Mouse (Mus musculus): ENCODE measurements around the gene Gm30191. TPM values are rescaled to one million over a fixed set of nuclear protein-coding genes. Genes with fewer than 3 reads are reported as not detected.
A peak's percentile ranks its signal among the peaks of the same experiment; 100 is the strongest.

Gene Gm30191
- total and polyA plus RNA-seq, 2 experiments from 2014 or later, result not detected

GRCm38 (mm10) chr4:134238279-134238651 is 8.5 kb upstream of the Gm30191 start, which contains the start of gene Cnksr1:
TSS of gene Cnksr1 (minus strand) at chr4:134238399.
- peak; percentile 59 for ATAC-seq (ENCODE audit: insufficient read depth, low read depth)

DNA sequence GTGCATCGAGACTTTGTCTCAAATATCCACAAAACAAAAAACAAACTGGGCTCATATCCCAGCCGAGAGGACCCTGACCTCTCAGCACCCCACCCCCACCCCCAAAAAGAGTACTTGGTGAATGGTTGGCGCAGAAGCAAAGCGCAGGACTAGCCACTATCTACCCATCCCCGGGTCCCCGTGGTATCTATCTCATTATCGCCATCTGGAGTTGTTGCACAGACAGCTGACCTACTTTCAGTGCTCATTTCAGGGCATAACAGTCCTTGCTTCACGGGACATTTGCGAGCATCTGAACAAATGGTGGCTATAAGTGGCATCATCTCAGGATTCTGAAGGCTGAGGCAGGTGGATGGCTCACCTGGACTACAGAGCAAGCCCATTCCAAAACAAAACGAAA is 8.0 kb upstream of the Gm30191 start:
- Histone ChIP-seq H3K4me1 (ENCODE audit: control insufficient read depth, insufficient read depth) (peaks cover 16% of the 10 kb centered on the region), H3K27ac (ENCODE audit: low read depth) (no peak overlapping the region), H3K4me2 (ENCODE audit: low read depth, low read length) (peak overlapping the region; percentile 69), H3K27me3 (ENCODE audit: control insufficient read depth, insufficient read depth, low read length) (no peaks in the 10 kb centered on the region), H3K36me3 (replicated peaks; ENCODE audit: control insufficient read depth, insufficient read depth, low read length) (no peaks in the 10 kb centered on the region), H3K4me3 (ENCODE audit: low read depth, low read length) (peak overlapping the region; percentile 41), H3K9me3 (replicated peaks; ENCODE audit: control insufficient read depth, low read length) (no peaks in the 10 kb centered on the region), H3K9ac (replicated peaks; ENCODE audit: low read depth, low read length) (0 out of 2 replicates have a peak overlapping the region, but pooled peaks have one; percentile 28)
- WGBS, result 14% methylated on average over 10 of the region's 10 CpGs
- ATAC-seq (ENCODE audit: insufficient read depth, low read depth), result no peak
- no peak for DNase-seq (ENCODE audit: low spot score)
- no peak for TF ChIP-seq CTCF (IDR thresholded peaks at IDR 0.05; ENCODE audit: low read depth)
- TF ChIP-seq EP300 (IDR thresholded peaks at IDR 0.05; ENCODE audit: low read depth), result no peak

More at GRCm38 (mm10) chr4:134238279-134238651, 8.5 kb upstream of the Gm30191 start, which contains the start of gene Cnksr1:
- no peaks in the 10 kb centered on the region for H3K36me3 ChIP-seq (replicated peaks; ENCODE audit: control insufficient read depth, insufficient read depth, low read length)
- no peaks in the 10 kb centered on the region for H3K9me3 ChIP-seq (replicated peaks; ENCODE audit: control insufficient read depth, low read length)
- H3K4me1 ChIP-seq (ENCODE audit: control insufficient read depth, insufficient read depth), result peaks cover 16% of the 10 kb centered on the region
- H3K27ac ChIP-seq (ENCODE audit: low read depth), result no peak within 1 kb of the TSS; the same call in 1 of the 2 replicates
- no peak for TF ChIP-seq CTCF (IDR thresholded peaks at IDR 0.05; ENCODE audit: low read depth)
- no peak for TF ChIP-seq EP300 (IDR thresholded peaks at IDR 0.05; ENCODE audit: low read depth)
- peak within 1 kb of the TSS; percentile 41 for H3K4me3 ChIP-seq (ENCODE audit: low read depth, low read length)
- H3K9ac ChIP-seq (replicated peaks; ENCODE audit: low read depth, low read length), result peak within 1 kb of the TSS; percentile 28; the same call in 1 of the 2 replicates
- WGBS, result 2% methylated on average over 18 of the region's 18 CpGs
- peak within 1 kb of the TSS; percentile 69 for H3K4me2 ChIP-seq (ENCODE audit: low read depth, low read length)
- H3K27me3 ChIP-seq (ENCODE audit: control insufficient read depth, insufficient read depth, low read length), result no peaks in the 10 kb centered on the region
- peak; percentile 52 for DNase-seq (ENCODE audit: low spot score)

- Histone ChIP-seq H3K27me3 (ENCODE audit: control insufficient read depth, insufficient read depth, low read length) (peaks cover 12% of the 10 kb centered on the region), H3K9me3 (replicated peaks; ENCODE audit: control insufficient read depth, low read length) (no peaks in the 10 kb centered on the region), H3K4me1 (ENCODE audit: control insufficient read depth, insufficient read depth) (peaks cover 9% of the 10 kb centered on the region), H3K4me2 (ENCODE audit: low read depth, low read length) (no peak within 1 kb of the TSS), H3K9ac (replicated peaks; ENCODE audit: low read depth, low read length) (no peak within 1 kb of the TSS), H3K36me3 (replicated peaks; ENCODE audit: control insufficient read depth, insufficient read depth, low read length) (no peaks in the 10 kb centered on the region), H3K4me3 (ENCODE audit: low read depth, low read length) (no peak within 1 kb of the TSS), H3K27ac (ENCODE audit: low read depth) (no peak within 1 kb of the TSS)
- DNase-seq (ENCODE audit: low spot score) (peak; percentile 5), ATAC-seq (ENCODE audit: insufficient read depth, low read depth) (no peak)
- WGBS, result 89% methylated on average over 16 of the region's 17 CpGs
- TF ChIP-seq CTCF (IDR thresholded peaks at IDR 0.05; ENCODE audit: low read depth) (no peak), EP300 (IDR thresholded peaks at IDR 0.05; ENCODE audit: low read depth) (no peak)
Measured at GRCm38 (mm10) chr4:134243516-134244250, 3.1 kb upstream of the Gm30191 start, which contains the start of gene E130218I03Rik. TSS of gene E130218I03Rik (plus strand) at chr4:134243662.

DNA sequence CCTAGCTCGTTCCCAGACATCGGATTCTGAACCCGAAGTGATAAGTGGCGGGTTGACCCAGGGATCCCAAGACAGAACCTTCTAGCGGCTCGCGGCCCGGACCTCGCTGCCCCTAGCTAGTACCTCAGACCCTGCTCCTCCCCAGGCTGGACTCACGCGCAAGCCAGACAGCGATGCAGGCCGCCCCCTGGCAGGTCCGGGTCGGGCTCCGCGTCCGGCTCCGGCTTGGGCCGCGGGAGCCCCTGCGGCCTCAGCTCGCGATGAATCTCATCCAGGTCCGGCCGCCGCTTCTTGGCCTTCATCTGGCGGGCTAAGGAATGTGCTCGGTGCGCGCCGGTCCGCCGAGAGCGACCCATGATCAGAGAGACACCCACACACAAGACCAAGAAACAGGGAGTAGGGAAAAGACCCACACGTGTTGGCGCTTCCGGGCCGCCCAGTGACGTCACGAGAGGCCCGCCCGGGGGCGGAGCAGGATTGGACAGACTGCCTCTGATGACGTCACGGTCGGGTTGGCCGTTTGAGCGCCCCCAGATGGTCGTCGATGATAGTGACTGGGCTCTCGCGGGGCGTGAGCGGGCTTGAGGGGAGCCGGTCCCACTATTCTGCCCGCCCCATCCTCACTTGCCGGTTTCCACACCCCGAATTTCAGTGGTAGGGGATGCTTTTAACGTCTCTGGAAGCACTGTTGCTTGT is 1.4 kb upstream of the Gm30191 start, which contains the start of gene Zfp593:
Gene Zfp593, minus strand, starts transcription at position 445 of the 696 bp plus-strand sequence.
- peak within 1 kb of the TSS; percentile 77 for H3K9ac ChIP-seq (replicated peaks; ENCODE audit: low read depth, low read length)
- H3K36me3 ChIP-seq (replicated peaks; ENCODE audit: control insufficient read depth, insufficient read depth, low read length), result no peaks in the 10 kb centered on the region
- peaks cover 8% of the 10 kb centered on the region; the same call in 1 of the 2 replicates for H3K4me1 ChIP-seq (ENCODE audit: control insufficient read depth, insufficient read depth)
- TF ChIP-seq EP300 (IDR thresholded peaks at IDR 0.05; ENCODE audit: low read depth) (no peak), CTCF (IDR thresholded peaks at IDR 0.05; ENCODE audit: low read depth) (peak; percentile 58)
- peak within 1 kb of the TSS; percentile 79 for H3K4me3 ChIP-seq (ENCODE audit: low read depth, low read length)
- under 1% methylated on average over 60 of the region's 60 CpGs for WGBS
- H3K4me2 ChIP-seq (ENCODE audit: low read depth, low read length), result peak within 1 kb of the TSS; percentile 99
- H3K9me3 ChIP-seq (replicated peaks; ENCODE audit: control insufficient read depth, low read length), result no peaks in the 10 kb centered on the region
- H3K27ac ChIP-seq (ENCODE audit: low read depth), result no peak within 1 kb of the TSS
- peak; percentile 80 for ATAC-seq (ENCODE audit: insufficient read depth, low read depth)
- H3K27me3 ChIP-seq (ENCODE audit: control insufficient read depth, insufficient read depth, low read length), result peaks cover 17% of the 10 kb centered on the region
- peak; percentile 86 for DNase-seq (ENCODE audit: low spot score)

DNA sequence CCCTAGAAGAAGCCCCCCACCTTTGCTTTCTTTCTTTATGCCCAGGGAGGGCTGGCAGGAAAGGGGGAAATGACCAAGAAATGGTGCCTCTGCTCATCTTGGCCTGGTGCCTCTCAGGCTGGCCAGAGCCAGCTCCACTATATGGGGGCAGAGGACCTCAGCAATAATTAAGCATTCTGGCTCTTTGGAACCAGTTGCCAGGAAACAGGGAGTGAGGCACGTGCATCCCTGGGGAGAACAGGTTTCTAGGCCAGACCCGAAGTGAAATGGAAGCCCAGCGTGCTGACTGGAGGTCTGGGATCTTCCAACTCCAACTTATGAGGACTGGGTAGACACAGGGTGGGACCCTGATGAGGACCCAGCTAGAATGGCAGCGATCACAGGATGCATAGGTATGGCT is 479 bp upstream of the Gm30191 start:
- Histone ChIP-seq H3K9ac (replicated peaks; ENCODE audit: low read depth, low read length) (no peak overlapping the region), H3K27ac (ENCODE audit: low read depth) (no peak overlapping the region), H3K4me2 (ENCODE audit: low read depth, low read length) (no peak overlapping the region), H3K36me3 (replicated peaks; ENCODE audit: control insufficient read depth, insufficient read depth, low read length) (no peaks in the 10 kb centered on the region), H3K4me3 (ENCODE audit: low read depth, low read length) (no peak overlapping the region), H3K9me3 (replicated peaks; ENCODE audit: control insufficient read depth, low read length) (no peaks in the 10 kb centered on the region), H3K27me3 (ENCODE audit: control insufficient read depth, insufficient read depth, low read length) (peaks cover 24% of the 10 kb centered on the region), H3K4me1 (ENCODE audit: control insufficient read depth, insufficient read depth) (peaks cover 18% of the 10 kb centered on the region; the same call in 1 of the 2 replicates)
- WGBS, result 52% methylated on average over 4 of the region's 4 CpGs
- DNase-seq (ENCODE audit: low spot score), result no peak
- TF ChIP-seq EP300 (IDR thresholded peaks at IDR 0.05; ENCODE audit: low read depth), result no peak
- no peak for TF ChIP-seq CTCF (IDR thresholded peaks at IDR 0.05; ENCODE audit: low read depth)
- ATAC-seq (ENCODE audit: insufficient read depth, low read depth), result no peak

All from heart, postnatal 0 days (tissue).